Comparison of ENCODE assay signal across 15 mouse cellular contexts in the genomic region with DNA sequence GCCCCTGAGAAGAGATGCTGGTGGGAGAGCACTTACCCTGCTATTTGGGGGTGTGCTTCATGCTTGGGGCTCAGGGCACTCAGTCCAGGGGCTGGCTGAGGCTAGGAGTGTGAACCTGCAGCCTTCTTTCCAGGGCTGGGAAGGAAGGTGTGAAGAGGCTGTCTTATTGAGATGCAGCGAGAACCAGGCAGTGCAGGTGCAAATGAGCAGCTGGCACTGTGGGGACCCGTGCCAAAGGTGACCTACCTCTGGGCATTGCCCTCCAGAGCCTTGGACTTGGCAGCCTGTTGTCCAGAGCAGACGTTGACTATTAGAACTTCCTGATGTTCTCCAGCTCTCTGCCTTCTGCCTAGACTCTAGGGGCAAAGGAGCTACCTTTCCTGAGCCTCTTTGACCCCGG. TPM values are rescaled to one million over a fixed set of nuclear protein-coding genes. Genes with fewer than 3 reads are reported as not detected.
DNase-seq lines count a peak whose midpoint lies in the region; ATAC-seq lines count a peak whose summit lies in the region.
"Had no signal": no experiment of that assay in that cellular context is flagged by ENCODE, and none has a peak within 500 bp of the region (broad histone marks: within the 10 kb centered on the region; RNA-seq: fewer than 3 reads in every experiment).

No protein-coding gene starts in this region.

- no peak for ATAC-seq in hindbrain, embryonic 15.5 days (ENCODE audit: low FRiP score, low read depth)
- no peak for ATAC-seq in neural tube, embryonic 13.5 days (ENCODE audit: low read depth)
- ATAC-seq in activated CD4-positive, CD25-positive, alpha-beta regulatory T cell, adult 4 months: no peak

- peaks cover 74% of the 10 kb centered on the region for H3K4me1 ChIP-seq in forebrain, embryonic 10.5 days
- peaks cover 84% of the 10 kb centered on the region for H3K4me1 ChIP-seq in hindbrain, embryonic 15.5 days (replicated peaks)
- H3K4me1 ChIP-seq in neural tube, embryonic 13.5 days (replicated peaks): peaks cover 64% of the 10 kb centered on the region
- H3K4me1 ChIP-seq: liver, embryonic 15.5 days had no signal

- H3K27ac ChIP-seq in forebrain, embryonic 10.5 days: peak overlapping the region; percentile 8
- H3K27ac ChIP-seq in hindbrain, embryonic 15.5 days (replicated peaks): peak overlapping the region; percentile 84
- H3K27ac ChIP-seq in neural tube, embryonic 13.5 days (replicated peaks): peak overlapping the region; percentile 71
- H3K27ac ChIP-seq: kidney, postnatal 0 days; limb, embryonic 10.5 days; liver, embryonic 15.5 days had no signal

- H3K36me3 ChIP-seq in forebrain, embryonic 10.5 days (replicated peaks): peaks cover 20% of the 10 kb centered on the region
- peaks cover 2% of the 10 kb centered on the region; the same call in 1 of the 2 replicates for H3K36me3 ChIP-seq in hindbrain, embryonic 15.5 days
- peaks cover 7% of the 10 kb centered on the region; the same call in 1 of the 2 replicates for H3K36me3 ChIP-seq in neural tube, embryonic 13.5 days
- H3K36me3 ChIP-seq: limb, embryonic 10.5 days; liver, embryonic 15.5 days had no signal

- WGBS in forebrain, embryonic 10.5 days: 33% methylated on average over 4 of the region's 4 CpGs
- WGBS in hindbrain, embryonic 15.5 days: 25% methylated on average over 4 of the region's 4 CpGs
- WGBS in neural tube, embryonic 13.5 days: 47% methylated on average over 4 of the region's 4 CpGs

- peak overlapping the region; percentile 27 for H3K9ac ChIP-seq in hindbrain, embryonic 15.5 days
- H3K9ac ChIP-seq in neural tube, embryonic 13.5 days: peak overlapping the region; percentile 61
- H3K9ac ChIP-seq: liver, embryonic 15.5 days had no signal

- no peak overlapping the region for H3K4me2 ChIP-seq in hindbrain, embryonic 15.5 days
- no peak overlapping the region for H3K4me2 ChIP-seq in neural tube, embryonic 13.5 days
- H3K4me2 ChIP-seq: liver, embryonic 15.5 days had no signal

- no peaks in the 10 kb centered on the region for H3K9me3 ChIP-seq in forebrain, embryonic 10.5 days
- no peaks in the 10 kb centered on the region for H3K9me3 ChIP-seq in hindbrain, embryonic 15.5 days
- no peaks in the 10 kb centered on the region for H3K9me3 ChIP-seq in neural tube, embryonic 13.5 days
- H3K9me3 ChIP-seq: limb, embryonic 10.5 days; liver, embryonic 15.5 days had no signal

- peaks cover 6% of the 10 kb centered on the region; the same call in 1 of the 2 replicates for H3K27me3 ChIP-seq in forebrain, embryonic 10.5 days (ENCODE audit: poor library complexity, severe bottlenecking)
- no peaks in the 10 kb centered on the region for H3K27me3 ChIP-seq in hindbrain, embryonic 15.5 days
- peaks cover 7% of the 10 kb centered on the region for H3K27me3 ChIP-seq in neural tube, embryonic 13.5 days

- peak; percentile 65 for DNase-seq in cerebellum, adult 11-12 months
- no peak for DNase-seq in cerebellum, postnatal 4 days (ENCODE audit: low spot score in 2 of 2)
- no peak for DNase-seq in forebrain, embryonic 10.5 days (ENCODE audit: extremely low spot score, low spot score)
- DNase-seq in right cerebral cortex, adult 2 months (ENCODE audit: low spot score in 2 of 2): no peak
- DNase-seq in right cerebral cortex, postnatal 4 days: no peak
- DNase-seq: adrenal gland, postnatal 36 days; heart, postnatal 36 days; lung, postnatal 36 days; thymus, adult 18-20 months had no signal

- no peak overlapping the region for H3K4me3 ChIP-seq in forebrain, embryonic 10.5 days
- no peak overlapping the region for H3K4me3 ChIP-seq in hindbrain, embryonic 15.5 days
- no peak overlapping the region for H3K4me3 ChIP-seq in neural tube, embryonic 13.5 days
- H3K4me3 ChIP-seq: limb, embryonic 10.5 days; liver, embryonic 15.5 days had no signal

RNA-seq across cellular contexts. Expression of a gene that starts 7.6 kb away (rescaled TPM):
- 6.3 and 6.8 TPM in 2 replicates for polyA plus RNA-seq in forebrain, embryonic 10.5 days (2016; fragmentation: Nextera tagmentation; extraction: Ambion mirVana)
- 23.2 and 25.4 TPM in 2 replicates for polyA plus RNA-seq in hindbrain, embryonic 15.5 days (2015; fragmentation: Nextera tagmentation; extraction: Ambion mirVana)
- 12.6 and 14.3 TPM in 2 replicates for polyA plus RNA-seq in neural tube, embryonic 13.5 days (2015; fragmentation: Nextera tagmentation; extraction: Ambion mirVana)
- polyA plus RNA-seq in activated CD4-positive, CD25-positive, alpha-beta regulatory T cell, adult 4 months (2017; shearing (Covaris generic)): 1 to 10 TPM; 1.3 TPM

Comparison
In these comparisons a context has a peak if more than half of its experiments do, and no peak if none do; other contexts are left out.
1. H3K27ac ChIP-seq: peak in every context shown above with its lines; median percentile 84 in hindbrain, embryonic 15.5 days; 71 in neural tube, embryonic 13.5 days; 8 in forebrain, embryonic 10.5 days.